In genomic region chr5:16363171-16363570, GRCm38 (mm10) we compare ENCODE assay signal across 16 mouse cellular contexts.
"Had no signal": no experiment of that assay in that cellular context is flagged by ENCODE, and none has a peak within 500 bp of the region (broad histone marks: within the 10 kb centered on the region; RNA-seq: fewer than 3 reads in every experiment).

No protein-coding gene starts in this region.

- H3K9ac ChIP-seq: neural tube, embryonic 13.5 days; neural tube, embryonic 15.5 days; stomach, embryonic 15.5 days had no signal

- H3K4me1 ChIP-seq: neural tube, embryonic 13.5 days; neural tube, embryonic 15.5 days; stomach, embryonic 15.5 days had no signal

- DNase-seq: retina, postnatal 1 day; right cerebral cortex, adult 18-20 months; right cerebral cortex, postnatal 14 days; right cerebral cortex, postnatal 25 days; right cerebral cortex, postnatal 4 days; spleen, adult 18-20 months; thymus, adult 18-20 months; thymus, adult 2 months; thymus, postnatal 14 days; thymus, postnatal 25 days; thymus, postnatal 36 days; thymus, postnatal 4 days had no signal

- H3K36me3 ChIP-seq: stomach, embryonic 15.5 days had no signal

- H3K4me3 ChIP-seq: neural tube, embryonic 13.5 days; neural tube, embryonic 15.5 days; stomach, embryonic 15.5 days had no signal

- H3K27ac ChIP-seq: neural tube, embryonic 13.5 days; neural tube, embryonic 15.5 days; stomach, embryonic 15.5 days; stomach, postnatal 0 days had no signal

- H3K27me3 ChIP-seq: neural tube, embryonic 13.5 days; neural tube, embryonic 15.5 days; stomach, embryonic 15.5 days had no signal

- H3K9me3 ChIP-seq: neural tube, embryonic 13.5 days; neural tube, embryonic 15.5 days; stomach, embryonic 15.5 days had no signal

- H3K4me2 ChIP-seq: neural tube, embryonic 13.5 days; neural tube, embryonic 15.5 days; stomach, embryonic 15.5 days had no signal
